Mouse (Mus musculus): Measurements from ENCODE around the gene Rbfox3. TPM values are rescaled to one million over a fixed set of nuclear protein-coding genes. Genes with fewer than 3 reads are reported as not detected.

Rbfox3 gene
- total and polyA plus RNA-seq, 2 experiments from 2014 or later = 60.3 to 73.3 TPM

- no peak overlapping the region for H3K27ac ChIP-seq (ENCODE audit: low read depth, low read length)
- no peak overlapping the region for H3K4me3 ChIP-seq (ENCODE audit: low read depth, low read length)
- ATAC-seq (ENCODE audit: low FRiP score) (no peak), DNase-seq (ENCODE audit: low spot score) (no peak)
- H3K27me3 ChIP-seq (ENCODE audit: insufficient read depth, low read length) = no peaks in the 10 kb centered on the region
- no peaks in the 10 kb centered on the region for H3K9me3 ChIP-seq (ENCODE audit: low read length)
- H3K36me3 ChIP-seq (ENCODE audit: insufficient read depth, low read length) = peaks cover 6% of the 10 kb centered on the region
- no peak for TF ChIP-seq CTCF (IDR thresholded peaks at IDR 0.05)
- H3K4me2 ChIP-seq (ENCODE audit: low read depth, low read length, poor library complexity, severe bottlenecking) = no peak overlapping the region
- no peaks in the 10 kb centered on the region for H3K4me1 ChIP-seq (ENCODE audit: insufficient read depth, low read length)
- H3K9ac ChIP-seq (replicated peaks; ENCODE audit: low read length, poor library complexity, severe bottlenecking) = no peak overlapping the region
- WGBS = 82% methylated on average over 14 of the region's 14 CpGs
Observed at GRCm38 (mm10) chr11:118481751-118482150, 429.6 kb downstream of the Rbfox3 start.

DNA sequence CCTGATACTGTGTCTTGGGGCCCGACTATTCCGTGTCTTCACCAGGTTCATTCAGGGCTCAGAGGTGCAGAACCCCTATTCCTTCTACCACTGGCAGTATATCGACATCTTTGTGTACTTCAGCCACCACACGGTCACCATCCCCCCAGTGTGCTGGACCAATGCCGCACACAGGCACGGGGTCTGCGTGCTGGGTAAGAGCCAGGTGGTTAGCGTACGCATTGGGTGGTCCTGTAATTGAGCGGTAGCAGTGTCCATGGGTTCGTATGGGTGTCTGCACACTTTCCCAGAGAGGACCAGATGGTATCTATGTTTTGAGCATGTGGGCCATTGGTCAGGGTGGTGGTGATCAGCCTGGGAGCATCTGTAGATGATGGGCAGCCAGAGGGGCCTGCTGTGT, 430.2 kb downstream of the Rbfox3 start:
- no peak for ATAC-seq (ENCODE audit: low FRiP score)
- H3K4me1 ChIP-seq (ENCODE audit: insufficient read depth, low read length) = no peaks in the 10 kb centered on the region

GRCm38 (mm10) chr11:118479776-118480175, 431.6 kb downstream of the Rbfox3 start:
- Histone ChIP-seq H3K4me1 (ENCODE audit: insufficient read depth, low read length) (no peaks in the 10 kb centered on the region), H3K4me2 (ENCODE audit: low read depth, low read length, poor library complexity, severe bottlenecking) (no peak overlapping the region), H3K9ac (replicated peaks; ENCODE audit: low read length, poor library complexity, severe bottlenecking) (no peak overlapping the region), H3K36me3 (ENCODE audit: insufficient read depth, low read length) (no peaks in the 10 kb centered on the region; the same call in 1 of the 2 replicates), H3K27me3 (ENCODE audit: insufficient read depth, low read length) (no peaks in the 10 kb centered on the region), H3K9me3 (ENCODE audit: low read length) (no peaks in the 10 kb centered on the region), H3K4me3 (ENCODE audit: low read depth, low read length) (no peak overlapping the region), H3K27ac (ENCODE audit: low read depth, low read length) (no peak overlapping the region)
- DNase-seq (ENCODE audit: low spot score) (no peak), ATAC-seq (ENCODE audit: low FRiP score) (no peak)
- no peak for TF ChIP-seq CTCF (IDR thresholded peaks at IDR 0.05)
- WGBS = 82% methylated on average over 12 of the region's 12 CpGs

More for the DNA sequence above, 430.2 kb downstream of the Rbfox3 start:
- Histone ChIP-seq H3K27me3 (ENCODE audit: insufficient read depth, low read length) (no peaks in the 10 kb centered on the region), H3K9me3 (ENCODE audit: low read length) (no peaks in the 10 kb centered on the region), H3K36me3 (ENCODE audit: insufficient read depth, low read length) (peaks cover 6% of the 10 kb centered on the region), H3K9ac (replicated peaks; ENCODE audit: low read length, poor library complexity, severe bottlenecking) (no peak overlapping the region), H3K4me3 (ENCODE audit: low read depth, low read length) (no peak overlapping the region), H3K4me2 (ENCODE audit: low read depth, low read length, poor library complexity, severe bottlenecking) (no peak overlapping the region), H3K27ac (ENCODE audit: low read depth, low read length) (no peak overlapping the region)
- TF ChIP-seq CTCF (IDR thresholded peaks at IDR 0.05) = no peak
- 97% methylated on average over 11 of the region's 11 CpGs for WGBS
- no peak for DNase-seq (ENCODE audit: low spot score)

- Histone ChIP-seq H3K9ac (replicated peaks; ENCODE audit: low read length, poor library complexity, severe bottlenecking) (peak within 1 kb of the TSS; percentile 73), H3K4me1 (ENCODE audit: insufficient read depth, low read length) (no peaks in the 10 kb centered on the region), H3K9me3 (ENCODE audit: low read length) (no peaks in the 10 kb centered on the region), H3K27ac (ENCODE audit: low read depth, low read length) (peak within 1 kb of the TSS; percentile 43; the same call in 1 of the 2 replicates), H3K4me3 (ENCODE audit: low read depth, low read length) (peak within 1 kb of the TSS; percentile 66), H3K27me3 (ENCODE audit: insufficient read depth, low read length) (no peaks in the 10 kb centered on the region), H3K4me2 (ENCODE audit: low read depth, low read length, poor library complexity, severe bottlenecking) (peak within 1 kb of the TSS; percentile 93), H3K36me3 (ENCODE audit: insufficient read depth, low read length) (no peaks in the 10 kb centered on the region)
- under 1% methylated on average over 55 of the region's 57 CpGs for WGBS
- ATAC-seq (ENCODE audit: low FRiP score) (peak; percentile 97), DNase-seq (ENCODE audit: low spot score) (peak; percentile 96)
- TF ChIP-seq CTCF (IDR thresholded peaks at IDR 0.05) = no peak
Observed at GRCm38 (mm10) chr11:118476396-118477373, 434.7 kb downstream of the Rbfox3 start, which contains the start of gene Engase. TSS of gene Engase (plus strand) at chr11:118476829.

DNA sequence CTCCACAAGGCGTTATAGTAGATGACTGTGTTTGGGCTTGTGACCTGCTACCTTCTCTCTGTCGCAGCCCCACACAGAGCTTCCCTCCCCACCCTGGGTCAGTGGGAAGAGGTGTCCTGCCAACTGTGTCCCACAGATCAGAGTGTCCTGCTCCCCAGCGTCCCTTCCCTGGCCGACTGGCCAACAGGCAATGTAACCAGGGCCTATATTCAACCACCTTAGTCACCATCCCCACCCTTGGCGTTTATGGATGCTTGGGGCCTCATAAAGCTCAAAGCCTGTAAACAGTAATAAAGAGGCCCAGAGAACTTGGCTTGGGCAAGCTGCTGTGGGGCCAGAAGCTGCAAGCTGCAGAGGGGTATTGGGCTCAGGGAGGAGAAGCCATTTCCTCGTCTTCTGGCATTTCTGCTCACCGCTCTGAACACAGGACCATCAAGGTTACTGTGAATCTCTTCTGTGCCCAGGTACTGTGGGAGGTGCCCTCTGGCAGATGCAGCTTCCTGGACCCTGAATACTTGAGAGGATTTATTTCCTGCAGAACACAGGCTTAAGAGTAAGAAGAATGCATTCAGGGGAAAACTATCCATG, 435.8 kb downstream of the Rbfox3 start:
- no peak for DNase-seq (ENCODE audit: low spot score)
- H3K4me1 ChIP-seq (ENCODE audit: insufficient read depth, low read length) = no peaks in the 10 kb centered on the region
- no peak overlapping the region for H3K27ac ChIP-seq (ENCODE audit: low read depth, low read length)
- H3K9me3 ChIP-seq (ENCODE audit: low read length) = no peaks in the 10 kb centered on the region
- no peak overlapping the region for H3K9ac ChIP-seq (replicated peaks; ENCODE audit: low read length, poor library complexity, severe bottlenecking)
- 91% methylated on average over 7 of the region's 7 CpGs for WGBS
- no peak for TF ChIP-seq CTCF (IDR thresholded peaks at IDR 0.05)
- H3K4me3 ChIP-seq (ENCODE audit: low read depth, low read length) = no peak overlapping the region
- ATAC-seq (ENCODE audit: low FRiP score) = no peak
- H3K27me3 ChIP-seq (ENCODE audit: insufficient read depth, low read length) = no peaks in the 10 kb centered on the region
- H3K36me3 ChIP-seq (ENCODE audit: insufficient read depth, low read length) = no peaks in the 10 kb centered on the region
- no peak overlapping the region for H3K4me2 ChIP-seq (ENCODE audit: low read depth, low read length, poor library complexity, severe bottlenecking)
